Mouse (Mus musculus): ENCODE measurements at regions not wholly inside any gene's neighbourhood (a gene's known extent, or its start where the extent isn't known, plus 50 kb on each side); places are given as distances from the start of the nearest gene placed in this dataset.

- in situ Hi-C loops (cut with MboI, MseI) = no loop called here
These were observed 175.7 kb upstream of the Gjb5 start for GRCm38 (mm10) chr4:127533726-127534125.

- in situ Hi-C loops (cut with MboI, MseI) = no loop called here
These were observed 172.8 kb upstream of the Gjb5 start for GRCm38 (mm10) chr4:127530779-127531178.

GRCm38 (mm10) chr4:127522151-127522550 lies 164.2 kb upstream of the Gjb5 start:
- in situ Hi-C loops (cut with MboI, MseI) = no loop called here

DNA sequence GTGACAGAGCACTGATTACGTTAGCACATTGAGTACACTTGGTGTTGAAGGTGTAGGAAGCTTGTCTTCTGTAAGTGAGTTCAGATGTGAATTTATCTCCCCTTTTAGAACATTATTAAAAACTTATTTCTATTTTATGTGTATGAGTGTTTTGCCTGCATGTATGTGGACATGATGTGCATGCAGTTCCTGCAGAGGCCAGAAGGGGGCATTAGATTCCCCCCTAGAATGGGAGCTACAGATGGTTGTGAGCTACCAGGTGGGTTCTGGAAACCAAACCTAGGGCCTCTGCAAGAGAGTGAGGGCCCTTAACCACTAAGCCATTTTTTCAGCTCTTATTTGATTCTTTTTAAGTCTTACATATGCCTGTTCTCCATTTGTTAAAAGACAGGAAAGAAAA lies 160.0 kb upstream of the Gjb5 start:
- in situ Hi-C loops (cut with MboI, MseI) = no loop called here

- in situ Hi-C loops (cut with MboI, MseI) = no loop called here
These were observed 159.6 kb upstream of the Gjb5 start for GRCm38 (mm10) chr4:127517539-127517938.

DNA sequence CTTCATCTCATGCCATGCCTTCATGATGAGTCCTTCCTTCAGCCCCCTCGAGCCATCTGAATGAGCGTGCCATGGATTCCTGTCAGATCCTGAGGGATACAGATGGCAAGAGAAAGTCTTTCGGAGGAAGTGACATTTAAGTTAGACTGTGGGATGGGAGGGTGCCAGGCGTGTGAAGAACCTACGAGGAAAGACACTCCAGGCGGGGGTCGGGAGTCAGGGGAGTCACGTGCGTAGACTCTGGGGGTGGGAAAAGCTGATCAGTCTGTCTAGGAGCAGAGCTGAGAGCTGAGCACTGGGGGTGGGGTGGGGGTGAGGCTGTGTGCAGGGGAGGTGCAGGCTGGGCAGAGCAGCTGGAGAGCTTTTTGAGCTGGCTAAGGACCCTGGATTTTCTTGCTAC lies 152.0 kb upstream of the Gjb5 start:
- in situ Hi-C loops (cut with MboI, MseI) = no loop called here

DNA sequence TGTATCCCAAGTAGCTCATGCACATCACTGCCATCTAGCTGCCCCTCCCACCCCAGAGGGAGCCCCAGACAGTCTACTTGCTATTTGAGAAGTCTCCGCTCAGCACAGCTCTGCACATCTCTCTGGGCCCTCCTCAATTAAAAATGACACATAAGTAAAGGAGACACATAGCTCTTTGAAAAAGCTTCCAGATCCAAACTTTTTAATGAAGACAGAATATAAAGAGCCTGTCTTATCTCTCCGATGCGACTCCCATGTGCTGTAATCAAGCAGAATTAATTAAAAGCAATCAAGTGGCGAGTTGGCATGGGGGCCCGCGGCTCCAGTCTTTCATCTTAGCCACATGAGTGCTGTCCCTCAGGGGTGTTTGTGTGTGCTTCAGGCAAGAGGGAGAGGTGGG lies 144.6 kb upstream of the Gjb5 start:
- in situ Hi-C loops (cut with MboI, MseI) = no loop called here

- in situ Hi-C loops (cut with MboI, MseI) = no loop called here
These were observed 143.9 kb upstream of the Gjb5 start for GRCm38 (mm10) chr4:127501881-127502280.

DNA sequence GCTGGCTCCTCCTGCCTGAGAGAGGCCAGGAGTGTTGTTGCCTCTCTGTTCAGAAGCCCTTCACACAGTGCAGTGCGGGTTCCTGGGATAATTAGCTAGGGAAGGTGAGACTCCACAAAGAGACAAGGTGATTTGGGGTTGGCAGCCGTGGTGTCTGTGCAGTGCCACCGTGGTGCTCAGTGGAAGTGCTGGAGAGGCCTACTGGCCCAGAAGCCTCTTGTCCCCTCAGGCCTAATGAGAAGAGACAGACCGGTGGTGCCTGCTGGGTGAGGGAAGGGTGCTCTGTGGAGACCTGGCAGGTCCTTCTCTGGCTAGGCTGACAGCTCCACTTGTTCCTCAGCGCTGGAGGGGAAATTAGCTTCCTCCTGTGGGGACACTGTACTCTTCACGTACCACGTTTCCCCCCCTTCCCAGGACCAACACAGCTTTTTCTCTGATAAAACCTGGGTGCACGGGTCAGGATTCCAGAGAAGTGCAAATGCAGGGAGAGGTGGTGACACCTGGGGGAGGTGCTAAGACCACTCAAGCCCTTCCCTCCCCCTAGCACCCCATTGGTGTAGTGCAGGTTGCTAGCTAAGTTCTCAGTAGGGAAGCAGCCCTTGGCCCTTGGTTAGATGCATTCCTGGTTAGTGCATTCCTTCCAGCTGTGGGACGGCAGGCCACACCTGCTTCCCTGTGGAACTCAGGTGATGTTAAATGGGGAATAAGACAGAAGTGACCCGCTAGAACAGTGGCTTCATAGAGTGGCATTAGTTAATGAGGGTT lies 129.2 kb upstream of the Gjb5 start:
- in situ Hi-C loops (cut with MboI, MseI) = no loop called here

DNA sequence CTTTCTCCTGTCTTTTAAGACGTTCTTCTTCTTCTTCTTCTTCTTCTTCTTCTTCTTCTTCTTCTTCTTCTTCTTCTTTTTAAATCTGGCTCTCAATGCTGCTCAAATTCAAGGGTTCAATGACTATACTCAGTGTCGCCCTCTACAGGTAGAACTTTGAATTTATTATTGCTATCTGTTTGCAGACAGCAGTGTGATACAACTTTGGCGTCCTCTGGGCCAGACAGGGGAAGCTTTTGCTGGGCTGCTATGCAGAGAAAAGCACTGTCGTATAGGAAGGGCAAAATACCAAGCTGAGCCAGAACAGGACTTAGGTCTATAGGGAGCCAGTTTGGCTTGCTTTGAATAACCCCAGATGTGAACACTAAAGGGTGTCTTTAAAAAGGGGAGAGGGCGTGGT lies 127.3 kb upstream of the Gjb5 start:
- in situ Hi-C loops (cut with MboI, MseI) = no loop called here

DNA sequence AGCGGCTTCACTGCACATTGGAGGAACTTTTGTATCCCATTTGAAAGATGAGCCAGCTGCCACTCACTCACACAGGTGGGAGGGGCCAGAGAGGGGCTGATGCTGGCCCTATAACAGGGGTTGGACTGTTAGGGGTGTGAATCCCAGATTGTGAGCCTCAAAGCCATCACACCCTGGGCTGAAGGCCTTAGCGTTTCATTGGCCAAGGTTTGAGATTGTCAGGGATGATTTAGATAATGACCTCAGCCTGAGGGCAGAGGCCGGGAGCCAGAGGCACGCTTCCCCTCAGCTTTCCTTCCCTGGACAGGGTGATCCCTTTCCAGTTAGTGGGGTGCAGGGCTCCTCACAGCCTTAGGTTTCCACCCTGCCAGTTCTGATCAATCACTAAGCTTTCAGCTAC lies 124.5 kb upstream of the Gjb5 start:
- in situ Hi-C loops (cut with MboI, MseI) = no loop called here

DNA sequence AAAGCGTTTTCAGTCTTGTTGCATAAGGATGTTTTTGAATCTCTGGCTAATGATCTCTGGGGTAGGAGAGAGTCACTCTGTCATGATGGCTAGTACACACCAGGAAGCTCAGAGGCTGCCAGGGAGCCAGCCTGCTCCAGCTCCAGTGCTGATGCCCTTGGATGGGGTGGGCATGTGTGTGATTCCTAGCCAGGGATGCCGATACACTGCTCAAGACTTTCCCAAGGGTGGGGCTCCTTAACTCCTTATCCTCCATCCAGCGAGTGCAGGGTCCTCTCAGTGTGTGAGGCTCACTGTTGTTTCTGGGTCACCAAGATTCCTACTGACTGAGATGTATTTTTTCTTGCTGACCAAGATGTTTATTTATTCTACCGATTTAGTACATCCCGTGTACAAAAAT lies 122.4 kb upstream of the Gjb5 start:
- in situ Hi-C loops (cut with MboI, MseI) = no loop called here

DNA sequence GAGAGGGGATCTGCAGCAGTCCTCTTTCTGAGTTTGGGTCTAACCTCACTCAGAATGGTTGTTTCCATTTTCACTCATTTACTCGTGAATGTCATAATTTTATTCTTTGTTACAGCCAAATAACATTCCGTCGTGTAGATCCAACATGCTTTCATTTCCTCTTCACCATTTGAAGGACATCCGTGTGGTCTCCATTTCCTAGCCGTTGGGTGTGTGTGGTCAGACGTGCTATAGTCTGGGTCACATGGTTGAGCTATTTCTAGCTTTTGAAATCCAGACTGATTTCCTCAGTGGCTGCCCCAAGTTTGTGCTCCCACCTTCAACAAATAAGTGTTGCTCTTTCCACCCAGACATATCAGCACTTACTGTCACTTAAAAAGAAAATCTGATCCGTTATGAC lies 111.9 kb upstream of the Gjb5 start:
- in situ Hi-C loops (cut with MboI, MseI) = no loop called here

GRCm38 (mm10) chr4:127454511-127455119 lies 96.6 kb upstream of the Gjb5 start:
- in situ Hi-C loops (cut with MboI, MseI) = no loop called here

GRCm38 (mm10) chr4:127452081-127452480 lies 94.1 kb upstream of the Gjb5 start:
- in situ Hi-C loops (cut with MboI, MseI) = no loop called here

DNA sequence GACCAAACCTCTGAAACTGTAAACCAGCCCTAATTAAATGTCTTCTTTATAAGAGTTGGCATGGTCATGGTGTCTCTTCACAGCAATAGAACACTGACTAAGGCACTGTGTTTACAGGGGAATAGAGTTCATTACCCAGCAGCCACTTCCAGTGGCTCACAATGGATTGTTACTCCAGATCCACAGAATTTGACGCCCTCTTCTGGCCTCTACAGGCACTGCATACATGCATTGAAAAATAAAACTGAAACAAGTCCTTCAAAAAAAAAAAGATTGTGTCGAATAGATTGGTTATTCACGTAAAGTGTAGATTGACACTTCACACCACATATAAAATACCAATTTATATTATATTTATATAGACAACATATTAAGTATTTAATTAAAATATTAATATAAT lies 87.3 kb upstream of the Gjb5 start:
- in situ Hi-C loops (cut with MboI, MseI) = no loop called here

DNA sequence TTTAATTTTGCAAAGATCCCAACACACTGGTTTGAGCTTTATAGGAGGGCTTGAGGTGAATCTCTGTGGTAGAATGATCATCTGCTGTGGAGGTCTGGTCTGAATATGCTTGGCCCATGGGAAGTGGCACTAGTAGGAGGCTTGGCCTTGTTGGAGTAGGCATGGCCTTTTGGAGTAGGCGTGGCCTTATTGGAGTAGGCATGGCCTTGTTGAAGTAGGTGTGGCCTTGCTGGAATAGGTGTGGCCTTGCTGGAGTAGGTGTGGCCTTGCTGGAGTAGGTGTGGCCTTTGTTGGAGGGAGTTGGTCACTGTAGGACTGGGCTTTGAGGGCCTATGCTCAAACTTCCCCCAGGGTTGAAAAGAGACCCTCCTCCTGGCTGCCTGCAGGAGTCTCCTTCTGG lies 86.1 kb upstream of the Gjb5 start:
- in situ Hi-C loops (cut with MboI, MseI) = no loop called here

DNA sequence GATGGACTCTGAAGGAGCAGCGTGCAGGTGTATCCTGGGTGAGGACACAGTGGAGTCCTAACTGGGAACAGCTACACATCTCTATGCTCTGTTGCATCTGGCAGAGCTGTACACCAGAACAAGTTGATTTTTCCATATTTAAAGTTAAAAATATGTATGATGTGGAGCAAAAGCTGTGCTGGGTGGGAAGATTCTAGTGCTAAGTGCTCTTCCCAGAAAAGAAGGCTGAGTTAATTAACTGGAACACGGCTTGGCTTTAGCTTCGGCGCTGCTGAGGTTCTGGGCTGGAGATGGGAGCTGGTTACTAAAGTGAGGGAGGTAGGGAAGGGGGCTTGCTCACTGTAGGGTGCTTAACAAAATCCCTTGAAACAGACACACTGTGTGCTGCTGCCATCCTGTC lies 84.0 kb upstream of the Gjb5 start:
- in situ Hi-C loops (cut with MboI, MseI) = no loop called here

DNA sequence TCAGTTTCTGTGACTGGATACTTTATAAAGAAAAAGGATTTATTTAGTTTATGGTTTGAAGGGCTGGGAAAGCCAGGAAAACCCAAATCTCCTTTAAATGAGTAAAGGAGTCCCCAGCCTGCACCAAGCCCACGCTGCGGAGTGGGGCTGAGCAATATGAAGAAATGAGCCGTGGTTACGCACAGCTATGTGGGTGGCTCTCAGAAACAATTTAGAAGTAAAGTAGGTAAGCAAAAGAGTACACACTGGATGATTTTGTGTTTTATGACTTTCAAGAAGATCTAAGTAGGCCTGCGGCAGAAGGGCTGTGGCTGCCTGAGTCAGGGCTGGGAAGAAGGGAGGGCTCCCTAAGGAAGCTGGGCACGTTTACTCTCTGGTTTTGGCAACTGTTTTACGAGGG lies 82.6 kb upstream of the Gjb5 start:
- in situ Hi-C loops (cut with MboI, MseI) = no loop called here

GRCm38 (mm10) chr4:127435076-127435475 lies 77.1 kb upstream of the Gjb5 start:
- in situ Hi-C loops (cut with MboI, MseI) = no loop called here

GRCm38 (mm10) chr4:127430237-127430636 lies 72.3 kb upstream of the Gjb5 start:
- in situ Hi-C loops (cut with MboI, MseI) = no loop called here

DNA sequence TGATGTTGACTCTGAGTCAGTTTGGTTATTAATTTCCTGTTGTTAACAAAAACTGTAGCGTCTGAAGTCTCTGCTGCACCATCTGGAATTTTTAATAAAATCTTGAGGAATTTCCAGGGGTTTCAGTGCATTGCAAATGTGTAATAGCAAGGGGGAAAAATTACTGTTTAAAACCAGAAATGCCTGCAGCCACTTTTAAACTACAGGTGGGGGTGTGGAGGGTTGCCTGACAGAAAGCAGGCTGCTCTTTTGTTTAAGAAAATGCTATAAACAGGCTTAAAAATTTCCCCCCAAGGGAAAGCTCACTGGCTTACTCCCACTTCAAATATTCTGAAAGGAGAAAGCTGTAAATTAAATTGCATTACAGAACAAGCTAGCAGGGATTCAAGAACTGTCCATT lies 71.8 kb upstream of the Gjb5 start:
- in situ Hi-C loops (cut with MboI, MseI) = no loop called here

DNA sequence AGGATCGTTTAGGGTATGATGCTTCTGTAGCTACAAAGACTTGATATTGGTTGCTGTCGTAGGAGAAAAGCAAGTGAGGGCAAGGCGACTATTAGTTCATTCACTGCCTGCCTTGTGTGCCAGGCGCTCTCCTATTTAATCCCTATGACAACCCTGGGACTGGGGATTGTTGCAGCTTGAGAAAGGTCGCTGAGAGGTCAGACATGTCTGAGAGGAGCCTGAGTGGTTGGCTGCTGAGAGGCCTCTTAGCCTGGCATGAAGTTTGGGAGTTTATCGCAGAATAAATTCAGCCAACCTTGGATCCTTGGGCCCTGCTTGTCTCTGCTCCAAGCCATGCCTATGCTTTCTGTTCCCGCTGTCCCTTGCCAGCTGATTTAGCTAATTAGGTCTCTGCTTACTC lies 65.9 kb upstream of the Gjb5 start:
- in situ Hi-C loops (cut with MboI, MseI) = no loop called here

All from regulatory T cell (primary cell).